Mouse (Mus musculus) neural tube, embryonic 15.5 days (tissue): Measurements from ENCODE around the gene Zdhhc3. TPM values are rescaled to one million over a fixed set of nuclear protein-coding genes. Genes with fewer than 3 reads are reported as not detected.

Experiments
- ATAC-seq: fragments of 200-750 bp; cut with Nextera tagmentation; 2 replicates; pipeline ENCODE4 v1.8.0; 2017; ENCODE audit warnings: mild to moderate bottlenecking, moderate TSS enrichment, moderate library complexity; ENCODE audit not compliant: low FRiP score
- H3K27ac ChIP-seq: fragments of 300-500 bp; sonication (generic); replicated peaks from 2 replicates; pipeline ENCODE4 v1.5.1; 2015; ENCODE audit warnings: mild to moderate bottlenecking, inconsistent platforms
- H3K27me3 ChIP-seq: fragments of 300-500 bp; sonication (generic); replicated peaks from 2 replicates; pipeline ENCODE4 v1.6.1; 2015; ENCODE audit warnings: inconsistent platforms
- H3K36me3 ChIP-seq: fragments of 300-500 bp; sonication (generic); 2 replicates; pipeline ENCODE4 v1.6.1; 2015; ENCODE audit warnings: inconsistent platforms
- H3K4me1 ChIP-seq: fragments of 300-500 bp; sonication (generic); 2 replicates; pipeline ENCODE4 v1.6.1; 2015; ENCODE audit warnings: inconsistent platforms
- H3K4me2 ChIP-seq: fragments of 300-500 bp; sonication (generic); 2 replicates; pipeline ENCODE4 v1.6.1; 2015; ENCODE audit warnings: inconsistent platforms, mild to moderate bottlenecking, moderate library complexity
- H3K4me3 ChIP-seq: fragments of 300-500 bp; sonication (generic); replicated peaks from 2 replicates; pipeline ENCODE4 v1.5.1; 2015; ENCODE audit warnings: mild to moderate bottlenecking, inconsistent platforms
- H3K9ac ChIP-seq: fragments of 300-500 bp; sonication (generic); replicated peaks from 2 replicates; pipeline ENCODE4 v1.6.1; 2015; ENCODE audit warnings: mild to moderate bottlenecking, inconsistent platforms
- H3K9me3 ChIP-seq: fragments of 300-500 bp; sonication (generic); replicated peaks from 2 replicates; pipeline ENCODE4 v1.6.1; 2016; ENCODE audit warnings: inconsistent platforms
- WGBS: fragments of 180-500 bp; shearing (Covaris S2); methylation state at CpG from one replicate; pipeline ENCODE4 v1.1.7; 2015; ENCODE audit warnings: mixed read lengths; 5-methylcytosine and 5-hydroxymethylcytosine counted together
- polyA plus RNA-seq: library from polyadenylated mRNA; unstranded; fragments of >200 nt; fragmentation: Nextera tagmentation; extraction: Ambion mirVana; gene quantifications from 2 replicates; pipeline ENCODE4 v1.2.1, GENCODE M21; 2015

The Zdhhc3 gene
- polyA plus RNA-seq, 1 experiment from 2014 or later, result 81.3 TPM

DNA sequence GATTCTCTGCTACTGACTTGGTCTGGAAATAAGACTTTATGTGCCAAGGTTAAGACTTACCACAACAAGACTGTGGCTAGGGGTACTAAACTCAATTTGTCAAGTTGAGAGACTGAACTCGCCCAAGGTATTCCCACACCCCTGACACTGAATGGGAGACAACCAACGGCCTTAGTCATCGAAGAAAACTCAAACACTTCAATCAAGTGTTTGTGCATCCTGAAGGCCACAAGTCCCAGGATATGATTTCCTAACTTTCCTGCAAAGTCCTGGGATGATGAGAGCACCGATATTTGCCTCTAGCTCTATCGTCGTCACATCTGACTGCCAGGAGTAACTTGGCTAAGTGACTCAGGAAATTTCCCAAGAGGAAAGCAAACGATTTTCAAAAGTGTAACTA is 3.8 kb downstream of the Zdhhc3 start:
- H3K4me1 ChIP-seq, result peaks cover 25% of the 10 kb centered on the region
- H3K36me3 ChIP-seq, result 0 out of 2 replicates have a peak, but pooled peaks cover 18% of the 10 kb centered on the region
- H3K9me3 ChIP-seq, result no peaks in the 10 kb centered on the region
- WGBS, result 93% methylated on average over 7 of the region's 7 CpGs
- H3K9ac ChIP-seq, result no peak overlapping the region
- ATAC-seq, result no peak
- no peak overlapping the region for H3K4me3 ChIP-seq
- H3K27me3 ChIP-seq, result no peaks in the 10 kb centered on the region
- no peak overlapping the region for H3K4me2 ChIP-seq
- no peak overlapping the region for H3K27ac ChIP-seq

DNA sequence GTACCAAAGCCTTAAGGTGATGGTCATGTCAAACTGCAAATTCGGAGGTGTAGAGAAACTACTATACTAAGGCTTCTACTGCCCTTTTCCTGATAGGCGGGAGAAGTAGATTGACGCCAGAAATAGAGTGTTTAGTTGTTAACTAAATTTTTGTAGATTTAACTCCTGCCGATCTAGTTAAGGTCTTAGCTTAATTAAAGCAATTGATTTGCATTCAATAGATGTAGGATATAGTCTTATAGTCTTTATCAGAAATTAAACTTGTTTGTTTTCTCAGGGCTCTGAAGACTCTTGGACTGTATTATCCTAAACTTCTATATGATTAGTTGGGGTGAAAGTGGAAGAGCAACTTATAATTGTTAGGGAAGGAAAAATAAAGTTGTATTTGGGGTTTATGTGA is 5.8 kb downstream of the Zdhhc3 start:
- no peak overlapping the region for H3K9ac ChIP-seq
- H3K27ac ChIP-seq, result no peak overlapping the region
- no peaks in the 10 kb centered on the region for H3K27me3 ChIP-seq
- H3K4me3 ChIP-seq, result no peak overlapping the region
- ATAC-seq, result no peak
- 0 out of 2 replicates have a peak, but pooled peaks cover 18% of the 10 kb centered on the region for H3K36me3 ChIP-seq
- WGBS, result 92% methylated on average over 4 of the region's 4 CpGs
- no peak overlapping the region for H3K4me2 ChIP-seq
- H3K4me1 ChIP-seq, result peaks cover 15% of the 10 kb centered on the region
- no peaks in the 10 kb centered on the region for H3K9me3 ChIP-seq

DNA sequence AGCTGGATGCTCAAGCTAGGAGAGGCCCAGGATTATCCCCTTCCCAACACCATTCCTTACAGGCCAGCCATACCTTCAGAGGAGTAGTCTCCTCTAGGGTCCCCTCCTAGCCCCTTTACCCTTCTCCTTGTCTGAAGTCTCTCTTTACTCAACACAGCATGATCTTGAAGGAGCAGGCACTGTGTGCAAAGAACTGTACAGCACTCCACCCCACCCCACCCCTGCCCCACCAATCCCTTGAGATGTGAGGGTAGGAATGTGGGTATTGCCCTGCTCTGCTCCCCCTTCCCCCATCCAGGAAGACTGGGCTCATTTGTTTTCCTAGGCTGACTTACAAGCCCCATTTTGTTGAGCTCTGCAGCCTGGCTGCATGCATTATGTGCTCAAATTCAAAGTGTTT is 8.6 kb downstream of the Zdhhc3 start:
- Histone ChIP-seq H3K36me3 (peaks cover 35% of the 10 kb centered on the region), H3K9me3 (no peaks in the 10 kb centered on the region), H3K4me2 (no peak overlapping the region), H3K4me1 (no peaks in the 10 kb centered on the region), H3K27me3 (no peaks in the 10 kb centered on the region), H3K4me3 (no peak overlapping the region), H3K9ac (no peak overlapping the region), H3K27ac (no peak overlapping the region)
- no peak for ATAC-seq

- Histone ChIP-seq H3K4me1 (no peaks in the 10 kb centered on the region), H3K4me3 (no peak overlapping the region), H3K9ac (no peak overlapping the region), H3K36me3 (peaks cover 39% of the 10 kb centered on the region), H3K9me3 (no peaks in the 10 kb centered on the region), H3K27ac (no peak overlapping the region), H3K27me3 (no peaks in the 10 kb centered on the region), H3K4me2 (no peak overlapping the region)
- no peak for ATAC-seq
Measured at GRCm38 (mm10) chr9:123103425-123103824, 9.6 kb downstream of the Zdhhc3 start.

DNA sequence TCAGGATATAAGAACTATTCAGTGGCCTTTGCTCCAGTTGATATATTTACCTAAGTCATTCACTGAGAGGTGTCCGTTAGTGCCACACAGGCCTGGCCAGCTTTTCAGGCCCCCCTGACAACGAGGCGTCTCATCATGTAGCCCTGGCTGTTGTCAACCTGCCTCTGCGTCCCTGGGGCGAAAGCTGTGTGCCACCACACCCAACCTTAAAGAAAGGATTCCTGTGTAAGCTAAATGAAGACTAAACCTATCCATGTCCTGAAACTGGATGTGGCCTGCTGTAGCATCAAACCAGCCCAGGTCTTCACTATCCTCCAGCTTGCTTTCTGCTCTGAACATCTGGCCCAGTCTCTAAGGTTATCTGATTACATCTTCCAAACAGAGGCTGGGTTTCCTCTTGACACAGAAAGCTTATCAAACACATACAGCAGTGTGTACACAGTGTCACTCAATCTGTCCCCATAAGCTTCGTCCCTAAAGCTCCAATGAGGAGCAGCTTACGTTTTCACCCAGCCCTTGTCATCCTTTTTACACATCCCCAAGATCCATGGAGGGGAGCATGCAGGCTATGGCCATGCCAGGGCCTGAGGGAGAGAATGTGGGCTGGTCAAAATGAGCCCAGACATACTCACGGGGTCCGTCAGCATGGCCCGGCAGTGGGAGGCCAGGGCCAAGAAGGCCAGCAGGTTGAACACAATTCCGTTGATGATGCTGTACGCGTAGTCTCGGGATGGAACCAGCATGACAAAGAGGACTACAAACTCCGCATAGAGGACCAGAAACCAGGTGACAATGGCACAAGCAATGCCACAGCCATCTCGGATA is 13.2 kb downstream of the Zdhhc3 start:
- no peaks in the 10 kb centered on the region for H3K4me1 ChIP-seq

DNA sequence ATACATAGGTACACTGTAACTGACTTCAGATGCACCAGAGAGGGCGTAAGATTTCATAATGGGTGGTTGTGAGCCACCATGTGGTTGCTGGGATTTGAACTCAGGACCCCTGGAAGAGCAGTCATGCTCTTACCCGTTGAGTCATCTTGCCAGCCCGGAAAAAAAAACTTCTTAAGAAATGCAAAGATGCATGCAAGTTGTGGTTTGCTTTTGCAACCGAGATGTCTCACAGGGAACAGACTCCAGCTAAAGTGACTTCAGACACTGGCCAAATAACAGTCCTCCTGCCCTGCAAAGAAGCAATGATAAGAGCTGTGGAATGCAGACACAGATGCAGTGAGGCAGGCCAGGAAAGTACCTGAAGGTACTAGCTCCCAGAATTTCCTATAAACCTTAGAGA is 22.2 kb downstream of the Zdhhc3 start:
- H3K4me2 ChIP-seq, result no peak overlapping the region
- H3K4me3 ChIP-seq, result no peak overlapping the region
- no peak for ATAC-seq
- no peak overlapping the region for H3K27ac ChIP-seq
- H3K9me3 ChIP-seq, result no peaks in the 10 kb centered on the region
- no peaks in the 10 kb centered on the region for H3K4me1 ChIP-seq
- WGBS, result 94% methylated on average over 4 of the region's 4 CpGs
- H3K9ac ChIP-seq, result no peak overlapping the region
- no peaks in the 10 kb centered on the region for H3K27me3 ChIP-seq
- peaks cover 66% of the 10 kb centered on the region for H3K36me3 ChIP-seq

More for the DNA sequence above, 13.2 kb downstream of the Zdhhc3 start:
- no peak for ATAC-seq
- H3K4me3 ChIP-seq, result no peak overlapping the region
- H3K4me2 ChIP-seq, result no peak overlapping the region
- WGBS, result 96% methylated on average over 16 of the region's 16 CpGs
- peaks cover 60% of the 10 kb centered on the region for H3K36me3 ChIP-seq
- no peaks in the 10 kb centered on the region for H3K27me3 ChIP-seq
- H3K9me3 ChIP-seq, result no peaks in the 10 kb centered on the region
- H3K27ac ChIP-seq, result no peak overlapping the region
- H3K9ac ChIP-seq, result no peak overlapping the region

DNA sequence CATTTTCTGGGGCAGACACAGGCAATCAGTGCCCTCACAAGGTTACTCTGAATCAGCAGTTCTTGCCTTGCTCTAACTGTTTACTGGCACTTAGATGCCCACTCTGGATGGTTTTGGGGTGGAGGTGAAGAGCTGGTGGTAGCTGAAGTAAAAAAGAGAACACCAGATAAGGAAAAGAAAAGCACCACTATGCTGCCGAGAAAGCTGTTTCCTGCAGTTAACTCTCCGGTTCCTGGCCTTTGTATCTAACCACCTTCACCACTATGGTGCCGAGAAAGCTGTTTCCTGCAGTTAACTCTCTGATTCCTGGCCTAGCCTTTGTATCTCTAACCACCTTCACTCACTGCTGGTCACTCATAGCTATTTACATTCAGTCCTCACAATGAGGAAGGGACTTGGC is 25.4 kb downstream of the Zdhhc3 start:
- no peaks in the 10 kb centered on the region for H3K9me3 ChIP-seq
- 79% methylated on average over 3 of the region's 3 CpGs for WGBS
- H3K27me3 ChIP-seq, result no peaks in the 10 kb centered on the region
- ATAC-seq, result no peak
- H3K4me1 ChIP-seq, result no peaks in the 10 kb centered on the region
- no peak overlapping the region for H3K4me2 ChIP-seq
- peaks cover 75% of the 10 kb centered on the region for H3K36me3 ChIP-seq
- no peak overlapping the region for H3K4me3 ChIP-seq
- H3K27ac ChIP-seq, result no peak overlapping the region
- H3K9ac ChIP-seq, result no peak overlapping the region

- no peak for ATAC-seq
- 91% methylated on average over 1 of the region's 1 CpGs for WGBS
- H3K27me3 ChIP-seq, result no peaks in the 10 kb centered on the region
- no peaks in the 10 kb centered on the region for H3K4me1 ChIP-seq
- H3K4me3 ChIP-seq, result no peak overlapping the region
- H3K36me3 ChIP-seq, result peaks cover 91% of the 10 kb centered on the region
- H3K9ac ChIP-seq, result no peak overlapping the region
- H3K9me3 ChIP-seq, result no peaks in the 10 kb centered on the region
- H3K27ac ChIP-seq, result no peak overlapping the region
- no peak overlapping the region for H3K4me2 ChIP-seq
Measured at GRCm38 (mm10) chr9:123085373-123085772, 27.6 kb downstream of the Zdhhc3 start.

- Histone ChIP-seq H3K4me3 (no peak overlapping the region), H3K36me3 (peaks cover 86% of the 10 kb centered on the region), H3K27ac (no peak overlapping the region), H3K4me1 (no peaks in the 10 kb centered on the region), H3K27me3 (no peaks in the 10 kb centered on the region), H3K9me3 (no peaks in the 10 kb centered on the region), H3K4me2 (no peak overlapping the region), H3K9ac (no peak overlapping the region)
- no peak for ATAC-seq
- 67% methylated on average over 1 of the region's 1 CpGs for WGBS
Measured at GRCm38 (mm10) chr9:123080796-123081195, 32.2 kb downstream of the Zdhhc3 start.

- no peak for ATAC-seq
- no peaks in the 10 kb centered on the region for H3K9me3 ChIP-seq
- H3K4me1 ChIP-seq, result no peaks in the 10 kb centered on the region
- H3K9ac ChIP-seq, result no peak overlapping the region
- no peak overlapping the region for H3K27ac ChIP-seq
- WGBS, result 91% methylated on average over 7 of the region's 7 CpGs
- no peak overlapping the region for H3K4me2 ChIP-seq
- H3K4me3 ChIP-seq, result no peak overlapping the region
- H3K36me3 ChIP-seq, result peaks cover 85% of the 10 kb centered on the region
- H3K27me3 ChIP-seq, result no peaks in the 10 kb centered on the region
Measured at GRCm38 (mm10) chr9:123080355-123080754, 32.6 kb downstream of the Zdhhc3 start.

- no peaks in the 10 kb centered on the region for H3K9me3 ChIP-seq
- H3K27ac ChIP-seq, result no peak overlapping the region
- WGBS, result 91% methylated on average over 5 of the region's 5 CpGs
- H3K36me3 ChIP-seq, result peaks cover 80% of the 10 kb centered on the region
- no peaks in the 10 kb centered on the region for H3K4me1 ChIP-seq
- no peak overlapping the region for H3K9ac ChIP-seq
- H3K4me2 ChIP-seq, result no peak overlapping the region
- no peaks in the 10 kb centered on the region for H3K27me3 ChIP-seq
- no peak for ATAC-seq
- no peak overlapping the region for H3K4me3 ChIP-seq
Measured at GRCm38 (mm10) chr9:123079149-123079548, 33.9 kb downstream of the Zdhhc3 start.

GRCm38 (mm10) chr9:123060172-123060571 is 52.8 kb downstream of the Zdhhc3 start:
- no peak overlapping the region for H3K4me2 ChIP-seq
- H3K4me1 ChIP-seq, result no peaks in the 10 kb centered on the region
- H3K9me3 ChIP-seq, result no peaks in the 10 kb centered on the region
- WGBS, result 95% methylated on average over 3 of the region's 3 CpGs
- H3K4me3 ChIP-seq, result no peak overlapping the region
- H3K27me3 ChIP-seq, result no peaks in the 10 kb centered on the region
- no peak overlapping the region for H3K9ac ChIP-seq
- no peaks in the 10 kb centered on the region for H3K36me3 ChIP-seq
- no peak overlapping the region for H3K27ac ChIP-seq
- no peak for ATAC-seq
